Mouse (Mus musculus) c-Kit-positive CD71-positive TER-119-positive erythroid progenitor cells, embryonic 14.5 days (primary cell): Measurements from ENCODE around the gene Tex2.
"Not testable (repeated sequence)": the region's sequence is repeated elsewhere in the genome, so short reads cannot be mapped to it uniquely, and the experiment has no call there.

Experiments
- DNase-seq: peaks from one replicate; pipeline ENCODE4 v3.0.0-alpha.2; 2013; ENCODE audit warnings: low spot score

Gene Tex2

GRCm38 (mm10) chr11:106504129-106504528, 109.1 kb downstream of the Tex2 start:
- no peak for DNase-seq

- no peak for DNase-seq
These were observed 109.9 kb downstream of the Tex2 start for GRCm38 (mm10) chr11:106503425-106503717.

GRCm38 (mm10) chr11:106502631-106503424, 110.4 kb downstream of the Tex2 start:
- DNase-seq: no peak

DNA sequence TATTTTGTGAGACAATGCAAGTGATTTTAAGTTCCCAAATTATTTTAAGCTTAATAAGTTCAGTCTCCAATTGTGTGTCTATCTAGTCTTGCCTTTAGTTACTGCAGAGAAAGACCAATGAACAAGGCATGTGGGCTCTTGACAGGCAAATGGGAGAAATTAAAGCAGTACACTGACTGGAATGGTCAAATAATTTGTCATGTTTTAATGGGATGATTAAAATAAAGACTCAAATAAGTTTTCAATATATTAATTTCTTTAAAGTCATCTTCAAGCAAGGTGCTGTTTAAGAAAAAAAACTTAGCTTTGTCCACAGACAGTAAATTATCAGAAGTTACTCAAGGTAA, 111.1 kb downstream of the Tex2 start:
- no peak for DNase-seq

DNA sequence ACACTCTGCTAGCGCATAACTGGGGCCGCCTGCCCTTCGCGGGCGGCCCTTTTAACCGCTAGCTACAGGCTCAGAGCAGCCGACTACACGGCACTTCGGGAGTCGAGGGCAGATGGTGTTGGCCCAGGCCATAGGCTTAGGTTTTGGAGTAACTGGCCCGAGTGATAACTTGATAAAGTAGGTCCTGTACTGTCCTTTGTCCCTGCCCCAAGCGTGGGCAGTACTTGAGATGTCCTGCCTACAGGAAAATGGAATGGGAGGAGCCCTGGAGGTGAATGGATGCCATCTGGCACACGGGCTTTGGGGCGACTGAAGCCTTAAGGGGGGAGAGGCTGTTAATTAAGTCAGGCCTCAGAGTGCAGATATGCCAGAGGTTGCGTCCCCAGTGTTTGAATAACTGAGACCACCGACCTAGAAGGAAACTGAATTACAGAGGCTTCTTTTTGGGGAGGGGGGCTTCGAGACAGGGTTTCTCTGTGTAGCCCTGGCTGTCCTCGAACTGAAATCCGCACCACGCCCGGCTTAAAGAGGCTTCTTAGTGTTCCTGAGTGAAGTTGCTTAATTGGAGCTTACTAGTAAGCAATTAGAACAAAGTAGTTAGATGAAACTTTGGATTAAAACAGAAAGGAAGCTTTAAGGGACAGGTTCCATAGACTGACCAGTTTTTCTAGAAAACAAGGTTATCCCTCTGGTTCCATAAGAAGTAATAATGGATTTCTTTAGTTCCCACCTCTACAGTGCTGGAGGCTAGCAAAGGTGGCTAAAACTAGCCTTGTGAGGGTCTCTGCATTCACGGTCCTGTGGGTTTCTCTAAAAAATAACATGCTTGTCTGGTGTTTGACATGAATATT, 111.7 kb downstream of the Tex2 start:
- peak; percentile 61 for DNase-seq

DNA sequence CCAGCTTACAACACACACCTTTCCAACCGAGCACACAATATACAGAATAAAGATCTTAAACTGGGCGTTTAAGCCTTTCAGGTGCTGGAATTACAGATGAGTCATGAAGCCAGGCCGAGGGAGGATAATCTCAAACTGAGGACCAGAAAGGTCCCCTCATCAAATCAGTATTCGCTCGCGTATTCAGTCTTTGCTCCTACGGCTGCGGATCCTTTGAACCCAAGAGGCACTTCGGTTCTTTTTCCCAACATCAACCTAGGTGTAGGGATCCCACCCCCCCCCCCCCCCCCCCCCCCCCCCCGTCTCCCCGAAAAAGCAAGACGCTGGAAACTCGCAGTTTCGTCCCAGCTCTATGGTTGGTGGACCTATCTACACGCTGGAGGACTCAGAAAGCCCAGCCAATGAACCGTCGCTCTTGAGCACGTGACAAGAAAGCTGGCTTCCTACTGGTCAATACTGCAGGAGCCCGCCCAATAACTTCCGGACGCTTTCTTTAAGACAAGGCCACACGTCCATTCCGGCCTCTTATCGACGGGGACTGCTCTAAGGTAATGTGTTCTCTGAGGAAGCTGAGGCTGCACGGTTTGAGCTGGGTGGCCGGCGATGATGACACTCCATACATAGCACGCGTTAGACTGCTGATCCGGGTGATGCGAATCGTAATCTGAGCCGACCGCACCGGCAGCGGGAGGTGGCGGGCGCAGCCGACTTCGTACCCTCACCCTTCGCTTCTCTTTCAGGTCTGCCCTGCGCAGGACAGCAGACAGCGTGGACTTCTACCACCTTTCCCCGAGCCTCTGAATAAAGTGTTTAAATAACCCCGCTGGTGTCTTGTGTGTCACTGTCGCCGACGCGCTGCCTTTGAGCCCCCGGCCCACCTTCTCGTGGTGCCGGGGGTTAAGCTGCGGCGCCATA, 112.6 kb downstream of the Tex2 start:
- DNase-seq: peak; percentile 98

GRCm38 (mm10) chr11:106498739-106499379, 114.4 kb downstream of the Tex2 start:
- no peak for DNase-seq

- no peak for DNase-seq
These were observed 115.3 kb downstream of the Tex2 start for GRCm38 (mm10) chr11:106497926-106498325.

GRCm38 (mm10) chr11:106497009-106497408, 116.2 kb downstream of the Tex2 start:
- not testable (repeated sequence) for DNase-seq

DNA sequence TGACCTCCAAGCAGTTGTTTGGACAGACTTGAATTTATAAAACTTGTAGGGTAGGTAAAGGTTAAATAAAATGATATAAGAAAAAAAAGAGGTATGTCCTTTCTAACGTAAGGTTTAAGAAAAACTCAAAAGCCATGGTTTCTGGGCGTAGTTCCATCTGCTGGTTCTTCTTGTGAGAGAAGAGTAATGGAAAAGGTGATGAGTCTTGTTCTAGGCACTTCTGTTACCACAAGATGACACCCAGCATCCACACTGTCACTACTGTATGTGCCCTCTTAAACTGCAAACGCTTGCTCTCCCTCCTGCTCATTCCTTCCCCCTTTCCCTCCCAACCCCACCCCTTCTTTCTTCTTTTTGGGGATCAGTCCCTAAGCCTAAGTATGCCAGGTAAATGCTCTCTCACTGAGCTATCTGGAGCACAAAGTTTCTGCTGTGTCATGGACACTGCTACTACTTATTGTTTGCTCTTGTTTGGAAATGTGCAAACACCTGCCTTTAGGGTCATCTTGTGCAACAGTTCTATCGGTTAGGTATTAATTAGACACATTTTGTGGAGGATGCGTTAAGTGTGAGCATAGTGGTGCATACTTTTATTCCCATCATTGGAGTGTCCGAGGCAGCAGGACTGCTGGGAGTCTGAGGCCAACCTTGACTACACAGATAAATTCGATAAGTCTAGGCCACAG, 120.1 kb downstream of the Tex2 start:
- no peak for DNase-seq

- peak; percentile 68 for DNase-seq
These were observed 121.8 kb downstream of the Tex2 start for GRCm38 (mm10) chr11:106491393-106491792.

GRCm38 (mm10) chr11:106490600-106490999, 122.6 kb downstream of the Tex2 start:
- not testable (repeated sequence) for DNase-seq

DNA sequence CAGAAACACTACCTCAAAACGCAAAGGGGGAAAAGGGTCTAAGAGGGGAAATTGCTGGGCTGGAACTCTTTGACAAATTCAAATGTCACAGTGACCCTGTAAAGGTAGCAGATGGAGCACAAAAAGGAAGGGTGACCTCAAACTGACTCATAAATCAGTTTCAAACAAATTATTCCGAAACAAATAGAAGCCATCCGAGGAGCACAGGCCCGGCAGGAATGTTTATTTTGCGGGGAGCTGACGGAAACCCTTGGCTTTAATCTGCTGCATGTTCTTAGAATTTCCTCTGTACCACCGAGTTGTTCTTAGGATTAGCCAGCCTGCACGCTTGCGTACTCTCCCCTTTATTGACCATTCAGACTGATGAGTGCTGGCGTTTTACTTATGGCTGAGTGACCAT, 123.2 kb downstream of the Tex2 start:
- DNase-seq: no peak

GRCm38 (mm10) chr11:106489036-106489693, 124.1 kb downstream of the Tex2 start:
- DNase-seq: no peak

- DNase-seq: no peak
These were observed 125.1 kb downstream of the Tex2 start for GRCm38 (mm10) chr11:106488126-106488561.

GRCm38 (mm10) chr11:106487733-106488115, 125.5 kb downstream of the Tex2 start, which contains the start of gene Ern1:
Ern1 (minus strand) TSS chr11:106487852.
- peak; percentile 94 for DNase-seq

DNA sequence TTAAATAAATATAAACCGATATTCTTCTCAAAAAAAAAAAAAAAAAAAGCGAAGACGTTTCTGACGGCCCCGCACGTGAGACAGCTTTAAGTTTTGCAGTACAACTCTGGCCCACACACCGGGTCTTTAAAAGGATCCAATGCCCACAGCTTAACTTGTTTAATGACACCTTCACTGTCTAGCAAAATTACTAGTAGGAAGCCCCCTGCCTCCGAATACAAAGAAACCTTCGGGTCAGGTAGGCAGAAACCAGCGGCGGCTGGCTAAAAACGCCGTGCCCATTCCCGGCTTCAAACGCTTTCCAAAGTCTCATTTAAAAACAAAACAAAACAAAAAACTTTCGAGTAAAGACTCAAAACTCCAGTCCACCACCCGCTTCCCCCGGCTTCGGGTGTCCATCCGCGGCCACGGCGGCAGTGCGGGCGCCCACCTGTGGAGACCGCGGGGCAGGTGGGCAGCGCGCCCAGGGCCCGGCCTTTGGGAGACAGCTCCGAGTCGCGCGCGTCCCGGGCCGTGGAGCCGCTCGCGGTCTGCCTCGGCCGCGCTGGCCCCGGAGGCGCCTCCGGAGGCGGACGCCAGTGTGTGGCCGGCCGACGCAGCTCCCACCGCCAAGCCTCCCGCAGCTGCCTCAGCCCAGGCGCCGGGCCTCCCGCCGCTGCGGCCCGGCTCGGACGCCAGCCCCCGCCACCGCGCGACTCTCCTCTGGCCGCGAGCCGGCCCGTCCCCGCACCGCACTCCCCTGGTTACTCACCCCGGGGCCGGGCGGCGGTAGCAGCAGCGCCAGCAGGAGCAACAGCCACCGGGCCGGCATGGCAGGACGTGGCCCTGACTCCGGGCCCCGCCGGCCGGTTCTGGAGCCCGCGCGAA, 126.1 kb downstream of the Tex2 start:
- DNase-seq: no peak

GRCm38 (mm10) chr11:106486042-106486865, 127.0 kb downstream of the Tex2 start:
- peak; percentile 40 for DNase-seq

GRCm38 (mm10) chr11:106485611-106486010, 127.6 kb downstream of the Tex2 start:
- no peak for DNase-seq
